Mouse (Mus musculus) adrenal gland, adult 18-20 months (tissue): ENCODE measurements around the gene Pdcd2. TPM values are rescaled to one million over a fixed set of nuclear protein-coding genes. Genes with fewer than 3 reads are reported as not detected.
A peak's percentile ranks its signal among the peaks of the same experiment; 100 is the strongest.

ENCODE experiments used
- DNase-seq, 2 experiments: peaks; one replicate each; pipeline ENCODE4 v3.0.0; 2021 to 2022; ENCODE audit warnings: low spot score in 2 of 2
- total RNA-seq, 2 experiments: library from RNA; stranded (reverse); gene quantifications; 1 replicate in 1 of 2; 2 replicates in 1 of 2; pipeline ENCODE4 v1.2.3; 2021

The Pdcd2 gene
- total RNA-seq, 2 experiments from 2014 or later = 29.3 to 37.7 TPM

- DNase-seq = peak; percentile 94 to 95
These were observed 27.3 kb downstream of the Pdcd2 start, which contains the start of the genes Psmb1 and Tbp for GRCm38 (mm10) chr17:15499656-15500394. Gene Psmb1 (minus strand): TSS chr17:15499751. Gene Tbp (plus strand): TSS chr17:15499888.

GRCm38 (mm10) chr17:15498753-15499113 is 28.4 kb downstream of the Pdcd2 start:
- no peak for DNase-seq

GRCm38 (mm10) chr17:15497882-15498752 is 29.0 kb downstream of the Pdcd2 start:
- DNase-seq = peak; percentile 91 to 94

GRCm38 (mm10) chr17:15490542-15490941 is 36.6 kb downstream of the Pdcd2 start:
- DNase-seq = no peak

- no peak for DNase-seq
These were observed 54.4 kb downstream of the Pdcd2 start for GRCm38 (mm10) chr17:15472671-15473070.

Other genes with a start within 250 kb of the Pdcd2 start
- 1 to 10 TPM; 4.1 to 7.0 TPM for gene Dll1, start 150.4 kb downstream of the Pdcd2 start, total RNA-seq
- gene Fam120b, start 131.1 kb downstream of the Pdcd2 start, total RNA-seq = 10 to 100 TPM; 19.9 to 22.1 TPM
- gene Psmb1, start 27.6 kb downstream of the Pdcd2 start, total RNA-seq = 100 to 1,000 TPM; 166 to 169 TPM
- gene Tbp, start 27.4 kb downstream of the Pdcd2 start, total RNA-seq = 10 to 100 TPM; 24.2 to 31.8 TPM
- gene Prdm9, start 37.1 kb upstream of the Pdcd2 start, total RNA-seq = 1 to 10 TPM; 3.7 to 4.1 TPM
- gene Chd1, start 177.7 kb upstream of the Pdcd2 start, total RNA-seq = 10 to 100 TPM; 32.7 to 44.1 TPM